Mouse (Mus musculus) lung, postnatal 0 days (tissue): ENCODE results near the gene Mif. TPM values are rescaled to one million over a fixed set of nuclear protein-coding genes. Genes with fewer than 3 reads are reported as not detected.

Source experiments
- ATAC-seq: fragments of 200-750 bp; cut with Nextera tagmentation; 2 replicates; pipeline ENCODE4 v1.8.0; 2017; ENCODE audit warnings: moderate library complexity
- DNase-seq: peaks from one replicate; pipeline ENCODE4 v3.0.0-alpha.2; 2016; ENCODE audit warnings: low spot score
- H3K27ac ChIP-seq: fragments of 300-500 bp; sonication (generic); 2 replicates; pipeline ENCODE4 v1.5.1; 2014; ENCODE audit warnings: antibody characterized with exemption, mild to moderate bottlenecking, low read length, mixed read lengths
- H3K27me3 ChIP-seq: fragments of 300-500 bp; sonication (generic); replicated peaks from 2 replicates; pipeline ENCODE4 v1.6.1; 2014; ENCODE audit warnings: low read length, mixed read lengths; ENCODE audit not compliant: insufficient read depth
- H3K36me3 ChIP-seq: fragments of 300-500 bp; sonication (generic); 2 replicates; pipeline ENCODE4 v1.6.1; 2014; ENCODE audit warnings: low read length, mixed read lengths; ENCODE audit not compliant: insufficient read depth
- H3K4me1 ChIP-seq: fragments of 300-500 bp; sonication (generic); 2 replicates; pipeline ENCODE4 v1.6.1; 2014; ENCODE audit warnings: antibody characterized with exemption, low read depth, low read length, mixed read lengths; ENCODE audit not compliant: insufficient read depth
- H3K4me2 ChIP-seq: fragments of 300-500 bp; sonication (generic); replicated peaks from 2 replicates; pipeline ENCODE4 v1.6.1; 2014; ENCODE audit warnings: low read depth, mild to moderate bottlenecking, low read length, moderate library complexity, mixed read lengths
- H3K4me3 ChIP-seq: fragments of 300-500 bp; sonication (generic); 2 replicates; pipeline ENCODE4 v1.5.1; 2014; ENCODE audit warnings: low read depth, low read length
- H3K9ac ChIP-seq: fragments of 300-500 bp; sonication (generic); replicated peaks from 2 replicates; pipeline ENCODE4 v1.6.1; 2014; ENCODE audit warnings: low read depth, mild to moderate bottlenecking
- H3K9me3 ChIP-seq: fragments of 300-500 bp; sonication (generic); 2 replicates; pipeline ENCODE4 v1.6.1; 2016; ENCODE audit warnings: low read length, mixed read lengths
- CTCF ChIP-seq: IDR thresholded peaks from 2 replicates; pipeline ENCODE4 v1.5.1; 2016; ENCODE audit warnings: antibody characterized with exemption, mild to moderate bottlenecking
- EP300 ChIP-seq: IDR thresholded peaks from 2 replicates; pipeline ENCODE4 v1.6.1; 2016; ENCODE audit warnings: antibody characterized with exemption, mild to moderate bottlenecking, control low read depth
- WGBS: fragments of 180-500 bp; shearing (Covaris S2); extraction: QIAGEN DNeasy Blood & Tissue Kit; methylation state at CpG from one replicate; pipeline ENCODE4 v1.1.7; 2014; 5-methylcytosine and 5-hydroxymethylcytosine counted together
- polyA plus RNA-seq: library from polyadenylated mRNA; unstranded; fragments of >200 nt; fragmentation: Nextera tagmentation; extraction: Ambion mirVana; gene quantifications from 2 replicates; pipeline ENCODE4 v1.2.1, GENCODE M21; 2015

Mif gene
- polyA plus RNA-seq, 1 experiment from 2014 or later: 356 TPM

DNA sequence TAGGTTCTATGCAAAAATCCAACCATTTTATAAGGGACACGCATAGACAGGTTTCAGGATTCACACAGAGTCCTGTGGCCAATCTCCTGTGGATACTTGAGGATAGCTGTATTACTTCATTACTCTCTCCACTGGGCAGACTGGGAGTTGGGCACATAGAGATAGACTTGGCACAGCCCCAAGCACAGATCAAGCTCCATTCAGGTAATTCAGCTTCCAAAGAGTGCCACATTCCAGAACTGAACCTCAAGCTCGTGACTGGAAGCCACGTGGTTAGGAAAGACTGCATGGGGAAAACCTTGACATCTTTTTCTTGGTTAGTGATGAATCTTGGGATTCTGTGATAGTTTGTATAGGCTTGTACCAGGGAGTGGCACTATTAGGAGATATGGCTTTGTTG lies 18.8 kb upstream of the Mif start:
- TF ChIP-seq CTCF: no peak
- TF ChIP-seq EP300: no peak
- Histone ChIP-seq H3K27ac (no peak overlapping the region), H3K4me1 (no peaks in the 10 kb centered on the region), H3K9ac (no peak overlapping the region), H3K36me3 (no peaks in the 10 kb centered on the region), H3K4me2 (no peak overlapping the region), H3K9me3 (no peaks in the 10 kb centered on the region), H3K27me3 (no peaks in the 10 kb centered on the region), H3K4me3 (no peak overlapping the region)
- DNase-seq (no peak), ATAC-seq (no peak)
- 79% methylated on average over 3 of the region's 3 CpGs for WGBS

GRCm38 (mm10) chr10:75873543-75874170 lies 13.6 kb upstream of the Mif start:
- Histone ChIP-seq H3K4me3 (no peak overlapping the region), H3K9me3 (no peaks in the 10 kb centered on the region), H3K4me2 (no peak overlapping the region), H3K27ac (no peak overlapping the region), H3K4me1 (0 out of 2 replicates have a peak, but pooled peaks cover 5% of the 10 kb centered on the region), H3K36me3 (no peaks in the 10 kb centered on the region), H3K27me3 (no peaks in the 10 kb centered on the region), H3K9ac (no peak overlapping the region)
- DNase-seq (no peak), ATAC-seq (no peak)
- TF ChIP-seq EP300 (no peak), CTCF (no peak)
- 34% methylated on average over 10 of the region's 10 CpGs for WGBS

DNA sequence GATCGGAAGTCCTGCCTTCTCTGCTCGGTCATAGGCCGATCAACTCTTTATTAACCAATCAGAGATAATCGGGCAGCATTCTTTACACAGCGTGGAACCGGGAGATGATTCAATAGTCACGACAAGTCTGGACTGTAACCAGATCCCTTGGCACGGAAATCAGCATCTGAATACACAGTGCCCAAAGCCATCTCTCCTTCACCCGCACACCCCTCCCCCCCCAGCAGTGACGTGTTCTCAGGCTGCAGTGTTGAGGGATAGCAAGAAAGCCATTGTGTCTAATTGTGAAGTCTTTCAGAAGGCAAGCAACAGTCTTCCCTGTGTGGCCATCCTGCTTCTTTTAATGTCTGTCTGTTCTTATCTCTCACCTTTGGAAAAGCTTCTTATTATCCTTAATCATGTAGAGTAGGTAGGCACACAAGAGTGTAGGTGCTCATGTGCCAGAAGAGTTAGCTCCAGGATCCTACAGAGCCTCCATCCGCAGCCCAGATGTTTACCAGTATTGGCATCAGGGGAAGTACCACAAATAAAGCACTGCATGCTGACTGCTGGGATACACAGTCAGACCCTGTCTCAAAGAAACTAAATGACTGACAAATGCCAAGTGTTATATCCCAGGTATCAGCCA lies 13.0 kb upstream of the Mif start:
- Histone ChIP-seq H3K4me3 (0 out of 2 replicates have a peak overlapping the region, but pooled peaks have one; percentile 12), H3K27ac (no peak overlapping the region), H3K27me3 (no peaks in the 10 kb centered on the region), H3K36me3 (no peaks in the 10 kb centered on the region), H3K9ac (no peak overlapping the region), H3K4me1 (0 out of 2 replicates have a peak, but pooled peaks cover 5% of the 10 kb centered on the region), H3K9me3 (no peaks in the 10 kb centered on the region), H3K4me2 (peak overlapping the region; percentile 50)
- ATAC-seq (peak; percentile 96), DNase-seq (peak; percentile 67)
- 4% methylated on average over 11 of the region's 11 CpGs for WGBS
- TF ChIP-seq EP300 (no peak), CTCF (no peak)

DNA sequence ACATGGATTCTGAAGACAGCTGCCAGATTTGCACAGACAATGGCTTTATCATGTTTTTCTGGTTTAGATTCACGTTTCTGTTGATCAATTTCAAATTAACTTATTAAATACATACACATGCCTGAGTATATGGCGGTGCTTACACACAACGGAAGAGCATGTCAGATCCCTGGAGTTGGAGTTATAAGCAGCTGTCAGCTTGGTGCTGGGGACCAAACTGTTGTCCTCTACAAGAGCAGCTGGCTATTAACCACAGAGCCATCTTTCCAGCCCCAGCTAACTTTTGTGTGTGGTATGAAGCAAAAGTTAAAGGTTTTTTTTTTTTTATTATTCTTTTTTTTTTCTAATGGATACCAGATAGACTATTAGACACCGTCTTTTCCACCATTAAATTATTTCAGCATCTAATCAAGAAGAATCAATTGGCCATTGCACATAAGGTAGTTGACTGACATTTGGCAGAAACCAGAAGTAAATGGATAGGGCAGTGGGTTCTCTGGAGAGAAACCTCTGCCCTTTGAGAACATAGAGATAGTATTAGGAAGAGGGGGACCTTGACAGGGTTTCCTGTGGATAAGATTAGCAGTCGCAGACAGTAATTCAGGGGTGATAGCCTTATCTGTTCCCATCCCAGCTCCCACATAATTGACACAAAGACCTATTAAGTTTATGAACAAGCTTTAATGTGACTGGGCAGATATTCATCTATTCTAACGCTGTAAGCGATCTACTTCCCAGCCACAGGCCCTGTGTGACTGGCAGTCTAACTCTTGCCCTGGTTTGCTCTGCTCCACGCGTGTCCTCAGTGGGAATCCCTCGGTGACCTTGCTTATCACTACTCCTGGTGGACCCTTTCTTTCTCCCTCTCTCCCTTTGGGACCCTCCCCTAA lies 12.2 kb upstream of the Mif start:
- Histone ChIP-seq H3K27me3 (no peaks in the 10 kb centered on the region), H3K9me3 (no peaks in the 10 kb centered on the region), H3K36me3 (no peaks in the 10 kb centered on the region), H3K9ac (no peak overlapping the region), H3K4me2 (peak overlapping the region; percentile 50), H3K4me1 (0 out of 2 replicates have a peak, but pooled peaks cover 5% of the 10 kb centered on the region), H3K4me3 (0 out of 2 replicates have a peak overlapping the region, but pooled peaks have one; percentile 12), H3K27ac (no peak overlapping the region)
- DNase-seq (no peak), ATAC-seq (no peak)
- WGBS: 37% methylated on average over 10 of the region's 10 CpGs
- no peak for TF ChIP-seq EP300
- TF ChIP-seq CTCF: no peak

- no peak overlapping the region for H3K9ac ChIP-seq
- 73% methylated on average over 5 of the region's 5 CpGs for WGBS
- ATAC-seq (no peak), DNase-seq (no peak)
- no peaks in the 10 kb centered on the region for H3K36me3 ChIP-seq
- no peak overlapping the region for H3K4me3 ChIP-seq
- H3K27ac ChIP-seq: no peak overlapping the region
- H3K4me2 ChIP-seq: no peak overlapping the region
- no peaks in the 10 kb centered on the region for H3K27me3 ChIP-seq
- H3K9me3 ChIP-seq: no peaks in the 10 kb centered on the region
- TF ChIP-seq EP300: no peak
- no peak for TF ChIP-seq CTCF
- H3K4me1 ChIP-seq: peaks cover 4% of the 10 kb centered on the region; the same call in 1 of the 2 replicates
Measured at GRCm38 (mm10) chr10:75861587-75861986, 1.5 kb upstream of the Mif start.

GRCm38 (mm10) chr10:75860746-75861145 lies 706 bp upstream of the Mif start:
- no peaks in the 10 kb centered on the region for H3K9me3 ChIP-seq
- ATAC-seq (no peak), DNase-seq (peak; percentile 37)
- H3K4me1 ChIP-seq: peaks cover 4% of the 10 kb centered on the region; the same call in 1 of the 2 replicates
- no peak overlapping the region for H3K4me3 ChIP-seq
- 27% methylated on average over 7 of the region's 7 CpGs for WGBS
- H3K27ac ChIP-seq: no peak overlapping the region
- TF ChIP-seq CTCF (no peak), EP300 (no peak)
- no peak overlapping the region for H3K4me2 ChIP-seq
- no peaks in the 10 kb centered on the region for H3K27me3 ChIP-seq
- H3K9ac ChIP-seq: no peak overlapping the region
- H3K36me3 ChIP-seq: no peaks in the 10 kb centered on the region
